Mouse (Mus musculus) kidney, postnatal 36 days (tissue): ENCODE results near the gene Pyroxd1.
"Not testable (repeated sequence)": the region's sequence is repeated elsewhere in the genome, so short reads cannot be mapped to it uniquely, and the experiment has no call there.

Experiments used
- DNase-seq, 2 experiments: peaks; one replicate each; pipeline ENCODE4 v3.0.0; 2021 to 2022; ENCODE audit warnings: mixed read lengths in 2 of 2

Gene Pyroxd1

DNA sequence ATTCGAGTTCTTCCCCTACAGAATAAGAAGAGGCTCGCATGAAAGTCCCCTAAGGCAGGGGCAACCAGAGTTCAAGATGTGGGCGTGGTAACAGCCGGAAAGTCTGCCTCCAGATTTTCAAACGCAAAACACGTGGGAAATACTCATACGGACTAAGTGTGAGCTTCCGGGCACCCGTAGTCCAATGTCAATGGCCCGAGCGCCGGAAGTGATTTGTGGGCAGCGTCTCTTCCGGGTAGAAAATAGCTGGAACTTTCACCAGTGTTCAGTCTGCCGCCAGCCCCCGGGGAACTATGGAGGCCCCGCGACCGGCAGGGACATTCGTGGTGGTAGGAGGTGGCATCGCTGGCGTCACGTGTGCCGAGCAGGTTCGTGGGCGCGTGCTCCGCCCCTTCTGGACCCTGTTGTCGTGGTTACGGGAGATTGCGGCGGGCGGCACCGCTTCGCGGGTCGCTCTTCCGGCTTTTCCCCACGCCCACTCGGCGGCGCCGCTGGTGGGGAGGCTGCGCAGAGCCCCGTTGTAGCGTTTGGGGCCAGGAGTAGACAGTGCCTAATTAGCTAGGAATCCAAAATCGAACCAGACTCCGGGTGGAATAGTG, at the start of gene Pyroxd1:
Gene Pyroxd1, plus strand, starts transcription at position 215 of the 599 bp plus-strand sequence.
- peak; percentile 89 to 91 for DNase-seq

DNA sequence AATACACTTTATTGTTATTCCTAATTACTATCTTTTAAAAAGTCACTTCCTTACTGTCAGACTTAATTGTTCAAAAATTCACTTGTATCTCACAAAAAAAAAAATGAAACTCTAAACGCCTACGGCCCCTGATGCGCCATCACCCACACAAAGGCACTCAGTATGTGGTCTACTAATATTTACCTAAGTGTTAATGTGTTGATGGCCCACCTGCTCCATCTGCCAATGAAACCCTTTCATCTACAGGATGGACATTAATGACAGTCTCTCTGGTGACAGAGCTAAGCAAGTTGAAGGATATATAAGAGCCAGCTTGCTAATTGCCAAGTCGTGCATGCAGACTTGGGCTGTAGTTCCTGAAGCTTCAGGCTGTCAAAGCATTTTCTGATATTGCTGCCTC, 47.4 kb upstream of the Pyroxd1 start, which contains the start of gene Iapp:
Gene Iapp, plus strand, starts transcription at position 326 of the 400 bp plus-strand sequence.
- no peak for DNase-seq

GRCm38 (mm10) chr6:142305076-142305475, 40.4 kb upstream of the Pyroxd1 start:
- DNase-seq, result no peak

GRCm38 (mm10) chr6:142314285-142314684, 31.2 kb upstream of the Pyroxd1 start:
- peak in 1 of 2 experiments; percentile 46 for DNase-seq

GRCm38 (mm10) chr6:142317106-142317505, 28.3 kb upstream of the Pyroxd1 start:
- DNase-seq, result no peak

GRCm38 (mm10) chr6:142322881-142323280, 22.6 kb upstream of the Pyroxd1 start, which contains the start of gene Slco1a5:
Gene Slco1a5 (minus strand): TSS chr6:142322981.
- DNase-seq, result no peak

- DNase-seq, result no peak
Observed at GRCm38 (mm10) chr6:142326598-142326997, 18.9 kb upstream of the Pyroxd1 start.

DNA sequence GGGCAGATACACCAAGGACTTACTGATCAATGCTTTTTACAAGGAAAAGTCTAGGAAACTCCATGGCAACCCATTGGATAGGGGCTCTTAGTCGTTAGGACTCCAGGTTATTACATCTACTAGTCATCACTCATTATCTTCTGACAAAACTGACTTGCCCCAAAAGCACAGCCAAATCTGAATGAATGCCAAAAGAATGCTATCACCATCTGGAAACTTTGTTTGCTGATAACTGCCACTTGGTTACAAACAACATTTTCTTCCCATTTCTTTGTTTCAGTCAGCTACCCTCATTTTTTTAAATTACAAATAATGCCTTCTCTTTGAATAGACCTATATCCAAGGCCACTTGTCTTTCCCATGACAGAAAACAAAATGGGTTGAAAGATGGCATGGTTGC, 16.3 kb upstream of the Pyroxd1 start:
- DNase-seq, result no peak

DNA sequence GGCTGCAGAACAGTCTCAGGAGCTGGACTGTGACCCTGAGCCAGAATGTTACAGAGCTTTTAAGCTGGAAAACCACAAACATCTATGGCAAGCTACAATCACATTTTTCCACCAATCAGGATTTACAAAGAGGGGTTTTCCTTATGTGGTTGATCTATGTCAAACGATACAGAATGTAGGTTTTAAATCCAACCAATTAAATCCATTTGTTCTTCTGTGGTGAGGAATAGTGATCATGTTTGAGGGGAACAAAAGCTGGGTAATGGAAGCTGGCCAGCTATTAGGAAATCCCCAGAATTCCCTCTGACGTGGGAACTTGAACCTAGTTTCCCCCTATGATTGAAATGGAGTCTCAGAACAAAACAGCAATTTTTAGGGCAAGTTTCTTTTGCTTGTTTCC, 6.5 kb upstream of the Pyroxd1 start:
- DNase-seq, result no peak

GRCm38 (mm10) chr6:142339576-142339975, 5.9 kb upstream of the Pyroxd1 start:
- no peak for DNase-seq

DNA sequence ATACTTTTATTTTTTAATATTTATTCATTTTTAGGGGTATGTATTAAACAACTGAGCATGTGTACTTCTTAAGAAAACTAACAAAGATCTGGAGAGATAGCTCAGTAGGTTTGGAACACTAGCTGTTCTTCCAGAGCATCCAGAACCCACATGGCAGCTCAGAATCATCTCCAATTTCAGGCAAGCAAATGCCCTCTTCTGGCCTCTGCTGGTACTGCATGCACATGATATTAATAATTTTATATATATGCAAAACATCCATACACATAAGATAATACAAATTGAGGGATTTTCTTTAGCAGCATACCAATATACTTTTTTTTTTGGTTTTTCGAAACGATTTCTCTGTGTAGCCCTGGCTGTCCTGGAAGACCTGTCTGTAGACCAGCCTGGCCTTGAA, 1.9 kb upstream of the Pyroxd1 start:
- peak; percentile 41 to 73 for DNase-seq

GRCm38 (mm10) chr6:142346181-142347110, 992 bp downstream of the Pyroxd1 start:
- no peak for DNase-seq

DNA sequence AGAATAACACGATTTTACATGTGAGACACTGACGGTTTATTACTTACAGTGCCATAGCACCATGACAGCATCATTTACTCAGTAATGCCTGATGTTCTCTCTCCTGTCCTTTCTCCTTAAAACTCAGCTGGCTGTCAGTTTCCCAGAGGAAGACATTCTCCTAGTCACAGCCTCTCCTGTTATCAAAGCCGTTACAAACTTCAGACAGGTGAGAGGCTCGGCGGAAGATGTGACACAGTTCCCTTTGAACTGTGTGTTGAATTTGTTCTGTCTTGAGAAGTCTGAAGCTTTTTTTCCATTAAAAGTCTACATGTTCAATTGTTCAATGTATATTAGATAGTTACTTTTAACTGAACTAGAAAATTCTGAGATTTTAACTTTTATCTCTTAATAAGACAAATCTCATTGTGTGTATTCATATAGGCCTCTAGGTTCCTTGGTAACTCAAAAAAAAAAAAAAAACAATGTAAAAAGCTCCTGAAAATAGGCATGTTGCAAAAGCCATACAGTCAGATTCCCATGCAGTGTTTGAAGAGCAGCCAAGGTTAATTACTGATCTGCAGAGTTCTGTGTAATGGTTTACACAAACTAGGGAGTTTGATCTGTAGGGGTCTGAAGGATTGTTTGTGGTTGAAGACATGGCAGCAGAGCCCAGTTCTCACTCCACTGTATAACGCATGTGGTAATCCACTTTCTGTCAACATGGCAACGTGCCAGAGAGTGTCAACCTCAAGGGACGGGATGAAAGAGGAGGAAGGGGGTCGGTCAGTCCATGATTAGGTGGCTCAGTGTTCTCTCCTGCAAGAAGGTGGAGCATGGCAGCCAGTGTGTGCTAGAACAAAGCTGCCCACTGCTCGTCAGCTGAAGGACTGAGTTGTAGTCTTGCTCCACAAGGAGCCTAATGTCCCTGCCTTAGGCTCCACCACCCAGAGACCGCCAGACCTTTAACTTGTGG, 2.3 kb downstream of the Pyroxd1 start:
- DNase-seq, result peak; percentile 18 to 31

- not testable (repeated sequence) for DNase-seq
Observed at GRCm38 (mm10) chr6:142352099-142352498, 6.6 kb downstream of the Pyroxd1 start.

DNA sequence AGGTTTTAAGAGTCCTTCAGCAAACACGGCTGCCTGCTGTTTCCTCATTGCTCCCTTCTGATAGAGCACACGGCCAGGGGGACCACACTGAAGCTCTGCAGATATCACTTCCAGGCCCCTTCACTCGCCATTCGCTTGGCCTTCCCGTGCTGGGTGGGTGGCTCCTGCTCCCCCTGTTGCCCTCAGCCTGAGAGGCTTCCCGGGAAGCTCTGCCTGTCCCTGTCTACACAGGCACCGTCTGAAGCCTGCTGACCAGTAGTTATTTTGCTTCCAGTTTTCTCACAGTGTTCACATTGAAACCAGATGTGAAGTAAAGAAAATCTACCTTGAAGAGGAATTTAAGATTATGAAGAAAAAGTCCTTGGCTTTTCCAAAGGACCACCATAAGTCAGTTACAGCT, 11.7 kb downstream of the Pyroxd1 start:
- DNase-seq, result no peak

DNA sequence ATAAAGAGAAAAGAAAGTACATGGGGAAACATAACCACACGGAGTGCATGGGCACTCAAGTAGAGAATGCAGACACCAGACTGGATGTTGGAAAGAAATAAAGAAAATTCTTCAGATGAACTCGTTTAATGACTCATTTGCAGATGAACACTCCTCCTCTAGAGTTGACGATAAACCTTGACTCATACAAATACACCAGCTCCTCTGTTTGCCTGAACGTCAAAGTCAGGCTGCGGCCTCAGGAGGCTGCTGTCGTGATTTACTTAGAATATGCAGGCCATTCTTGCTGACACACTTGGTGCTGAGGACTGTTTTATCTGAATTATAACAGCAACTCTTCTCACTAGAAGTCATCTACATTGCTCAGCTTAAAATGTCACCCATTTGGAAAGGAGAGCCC, 16.6 kb downstream of the Pyroxd1 start:
- no peak for DNase-seq

DNA sequence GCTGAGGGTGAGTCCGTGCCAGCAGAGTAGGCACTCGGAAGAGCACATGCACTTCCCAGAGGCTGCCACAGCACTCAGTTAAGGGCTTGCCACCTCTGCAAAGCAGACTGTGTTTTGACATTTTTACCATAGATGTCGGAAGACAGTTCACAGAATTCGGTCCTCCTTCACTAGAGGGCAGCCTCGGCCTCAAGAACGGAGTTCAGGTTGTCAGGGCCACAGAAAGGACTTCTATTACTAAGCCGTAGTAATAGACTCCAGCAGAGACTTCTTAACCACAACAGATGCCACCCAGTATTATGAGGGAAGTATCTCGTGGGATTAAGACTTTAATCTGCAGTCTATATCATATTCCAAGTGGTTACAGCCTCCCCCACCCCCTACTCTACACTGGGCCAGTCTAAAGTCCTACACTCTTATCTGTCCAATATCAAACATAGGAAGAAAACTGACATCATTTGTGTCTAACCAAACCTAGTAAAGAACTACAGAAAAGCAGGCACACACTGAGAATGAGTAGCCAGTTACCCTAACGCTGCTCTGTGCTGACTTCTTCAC, 17.6 kb downstream of the Pyroxd1 start:
- peak in 1 of 2 experiments; percentile 40 for DNase-seq

DNA sequence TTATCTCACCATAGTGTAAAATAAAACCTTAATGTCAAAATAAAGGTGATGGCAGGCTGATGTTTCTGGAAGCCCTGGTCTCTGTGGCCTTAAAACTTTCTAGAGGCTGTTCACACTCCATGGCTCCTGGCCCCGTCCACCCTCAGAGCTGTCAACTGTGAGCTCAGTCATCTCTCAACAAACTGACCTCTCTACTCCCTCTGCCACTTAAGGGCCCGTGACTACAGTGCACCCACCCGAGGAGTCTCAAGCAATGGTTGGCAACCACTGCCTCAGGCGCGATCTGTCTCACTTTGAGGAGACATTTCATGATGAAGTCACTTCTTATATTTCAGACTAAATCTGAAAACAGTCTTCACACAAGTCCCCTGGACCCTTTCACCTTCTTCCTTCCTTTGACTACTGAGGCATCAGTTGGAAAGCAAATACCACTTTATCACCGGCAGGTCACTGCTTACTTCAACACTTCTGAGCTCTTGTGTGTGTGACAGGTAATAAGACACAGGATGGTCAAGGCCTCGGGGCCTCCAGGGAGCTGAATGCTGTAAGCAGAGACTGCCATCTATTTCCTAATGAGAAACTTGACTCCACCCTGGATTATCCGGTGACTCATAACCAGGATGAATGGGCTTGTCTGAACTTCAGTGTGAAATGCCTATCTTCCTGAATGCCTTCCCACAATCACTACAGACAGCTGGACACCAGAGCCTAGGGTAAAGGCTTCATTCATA, 20.5 kb downstream of the Pyroxd1 start:
- no peak for DNase-seq

GRCm38 (mm10) chr6:142366473-142367018, 21.1 kb downstream of the Pyroxd1 start:
- DNase-seq, result no peak

DNA sequence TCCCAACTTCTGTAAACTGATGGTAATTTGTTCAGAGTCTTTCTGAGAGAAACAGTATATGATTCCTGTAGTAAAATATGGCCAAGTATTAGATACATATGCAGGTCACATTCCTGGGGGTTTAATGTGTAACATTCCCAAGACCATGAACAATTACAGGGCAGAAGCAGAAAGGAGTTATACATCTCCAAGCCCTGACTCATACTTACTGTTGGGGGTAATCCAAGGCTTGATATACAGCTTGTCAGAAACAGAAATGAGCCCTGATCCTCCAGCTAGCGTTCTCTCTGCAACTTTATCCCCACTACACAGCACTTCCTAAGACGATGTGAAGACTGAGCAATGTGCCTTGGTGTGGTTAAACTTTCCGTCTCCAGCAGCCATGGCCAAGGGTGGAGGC, 22.1 kb downstream of the Pyroxd1 start:
- DNase-seq, result no peak

GRCm38 (mm10) chr6:142369568-142369967, 24.1 kb downstream of the Pyroxd1 start:
- DNase-seq, result no peak
